Mouse (Mus musculus) spleen, adult 2 months (tissue): ENCODE data around the gene Tubgcp3. TPM values are rescaled to one million over a fixed set of nuclear protein-coding genes. Genes with fewer than 3 reads are reported as not detected.

Experiments
- DNase-seq, 2 experiments: peaks; one replicate each; pipeline versions ENCODE4 v3.0.0 to v3.0.0-alpha.2; 2012 to 2021; ENCODE audit warnings: low spot score in 2 of 2, low read depth in 1 of 2
- H3K27ac ChIP-seq: fragments of 200-500 bp; 2 replicates; pipeline ENCODE4 v1.5.1; 2012; ENCODE audit warnings: low read length, inconsistent platforms; ENCODE audit not compliant: insufficient read depth
- H3K27me3 ChIP-seq: fragments of 200-500 bp; 2 replicates; pipeline ENCODE4 v1.6.1; 2012; ENCODE audit warnings: mild to moderate bottlenecking, moderate library complexity, low read length, inconsistent platforms; ENCODE audit not compliant: control insufficient read depth, insufficient read depth
- H3K36me3 ChIP-seq: fragments of 200-500 bp; 2 replicates; pipeline ENCODE4 v1.6.1; 2012; ENCODE audit warnings: mild to moderate bottlenecking, low read length, inconsistent platforms; ENCODE audit not compliant: control insufficient read depth, insufficient read depth
- H3K4me1 ChIP-seq: fragments of 200-500 bp; 2 replicates; pipeline ENCODE4 v1.6.1; 2011; ENCODE audit warnings: inconsistent platforms; ENCODE audit not compliant: control insufficient read depth, insufficient read depth, insufficient read length
- H3K4me3 ChIP-seq: fragments of 200-500 bp; 2 replicates; pipeline ENCODE4 v1.5.1; 2011; ENCODE audit warnings: mild to moderate bottlenecking, inconsistent platforms; ENCODE audit not compliant: insufficient read depth, insufficient read length; ENCODE audit errors: extremely low read depth
- CTCF ChIP-seq: fragments of 200-500 bp; IDR thresholded peaks from 2 replicates; pipeline ENCODE4 v1.5.1; 2011; ENCODE audit warnings: mild to moderate bottlenecking, inconsistent platforms; ENCODE audit not compliant: insufficient read depth, insufficient read length, insufficient replicate concordance; ENCODE audit errors: extremely low read depth
- POLR2A ChIP-seq: fragments of 200-500 bp; IDR thresholded peaks from 2 replicates; pipeline ENCODE4 v1.6.1; 2011; ENCODE audit warnings: low read depth, low read length, inconsistent platforms
- WGBS: fragments of 180-500 bp; shearing (Covaris S2); methylation state at CpG from one replicate; pipeline ENCODE4 v1.1.7; 2018; 5-methylcytosine and 5-hydroxymethylcytosine counted together
- polyA plus RNA-seq: library from polyadenylated mRNA; depleted of rRNA; stranded (reverse); fragments of >200 nt; gene quantifications from 2 replicates; pipeline ENCODE4 v1.2.3, GENCODE M21; 2012

Tubgcp3 gene
- polyA plus RNA-seq, 1 experiment, result 38.4 TPM

DNA sequence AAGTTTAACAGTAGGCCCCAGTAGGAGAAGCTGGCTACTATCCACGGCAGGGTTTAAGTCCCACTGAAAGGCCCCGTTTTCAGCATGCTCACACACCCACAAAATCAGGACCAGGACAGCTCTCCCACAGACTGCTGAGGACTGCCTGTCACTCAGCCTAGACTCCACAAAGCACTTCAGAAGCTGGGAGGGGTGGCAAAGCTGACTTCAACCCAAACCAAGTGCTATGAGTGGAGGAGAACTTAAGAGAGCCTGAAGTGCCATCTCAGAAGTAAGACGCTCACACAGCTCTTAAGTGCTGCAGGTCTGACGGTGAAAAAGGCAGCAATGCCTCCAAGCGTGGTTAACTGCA lies 9.0 kb downstream of the Tubgcp3 start:
- DNase-seq, result no peak
- 90% methylated on average over 5 of the region's 5 CpGs for WGBS
- Histone ChIP-seq H3K4me1 (peaks cover 3% of the 10 kb centered on the region; the same call in 1 of the 2 replicates), H3K27me3 (no peaks in the 10 kb centered on the region), H3K27ac (no peak overlapping the region), H3K4me3 (no peak overlapping the region), H3K36me3 (peaks cover 7% of the 10 kb centered on the region)
- TF ChIP-seq POLR2A (no peak), CTCF (no peak)

DNA sequence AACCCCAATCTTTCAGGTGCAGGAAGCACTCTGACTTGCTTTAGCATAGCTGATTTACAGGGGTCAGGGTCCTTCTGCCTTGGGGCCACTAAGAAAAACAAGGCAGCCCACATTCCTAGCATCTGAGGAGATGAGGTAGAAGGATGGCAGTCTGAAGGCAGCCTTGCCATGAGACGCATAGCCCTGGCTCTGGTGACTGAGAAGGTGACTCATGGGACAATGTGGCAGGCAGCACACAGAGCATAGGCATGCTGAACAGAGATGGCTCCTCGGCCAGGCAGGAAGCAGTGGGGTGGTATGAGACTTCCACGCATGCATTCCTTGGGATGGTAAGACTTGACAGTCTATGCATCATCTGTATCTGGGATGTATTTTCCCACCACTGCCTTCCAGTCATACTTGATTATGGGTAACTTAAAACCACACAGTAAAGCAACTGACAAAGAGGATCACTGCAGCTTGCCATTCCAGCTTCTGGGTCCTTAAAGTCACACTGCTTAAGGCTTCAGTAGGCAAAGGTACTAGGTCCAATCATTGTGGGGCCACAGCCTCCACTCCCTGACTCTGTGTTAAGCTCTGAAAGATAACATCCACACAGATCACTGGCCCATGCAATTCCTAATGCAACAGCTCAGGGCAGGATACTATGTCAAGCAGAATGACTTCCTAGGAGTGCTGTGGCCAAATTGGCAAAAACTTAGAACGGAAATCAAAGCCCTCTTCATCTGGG lies 9.5 kb downstream of the Tubgcp3 start:
- TF ChIP-seq CTCF (no peak), POLR2A (no peak)
- H3K4me1 ChIP-seq, result peaks cover 3% of the 10 kb centered on the region; the same call in 1 of the 2 replicates
- no peaks in the 10 kb centered on the region for H3K27me3 ChIP-seq
- peaks cover 11% of the 10 kb centered on the region for H3K36me3 ChIP-seq
- DNase-seq, result no peak
- no peak overlapping the region for H3K4me3 ChIP-seq
- 87% methylated on average over 4 of the region's 4 CpGs for WGBS
- H3K27ac ChIP-seq, result no peak overlapping the region

DNA sequence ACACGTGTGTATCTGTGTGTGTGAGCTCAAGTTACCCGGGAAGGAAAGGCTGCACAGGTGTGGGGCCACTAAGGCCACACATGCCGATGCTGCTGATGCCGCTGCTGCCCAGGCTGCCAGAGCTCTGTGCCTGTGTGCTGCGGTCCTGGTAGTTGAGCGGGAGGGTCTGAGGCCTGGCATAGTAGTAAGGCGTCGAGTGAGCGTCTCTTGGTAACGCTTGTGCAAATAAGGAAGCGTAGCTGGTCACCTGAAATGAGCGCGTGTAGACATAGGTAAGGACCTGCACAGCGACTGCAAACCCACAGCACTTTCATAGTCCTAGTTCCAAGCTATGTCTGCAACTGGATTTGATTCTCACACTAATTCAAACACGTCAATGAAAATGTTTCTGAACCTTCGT lies 14.6 kb downstream of the Tubgcp3 start:
- Histone ChIP-seq H3K27me3 (no peaks in the 10 kb centered on the region), H3K4me3 (no peak overlapping the region), H3K27ac (no peak overlapping the region), H3K4me1 (no peaks in the 10 kb centered on the region), H3K36me3 (peaks cover 40% of the 10 kb centered on the region)
- WGBS, result 96% methylated on average over 16 of the region's 16 CpGs
- DNase-seq, result no peak
- TF ChIP-seq CTCF (no peak), POLR2A (no peak)

DNA sequence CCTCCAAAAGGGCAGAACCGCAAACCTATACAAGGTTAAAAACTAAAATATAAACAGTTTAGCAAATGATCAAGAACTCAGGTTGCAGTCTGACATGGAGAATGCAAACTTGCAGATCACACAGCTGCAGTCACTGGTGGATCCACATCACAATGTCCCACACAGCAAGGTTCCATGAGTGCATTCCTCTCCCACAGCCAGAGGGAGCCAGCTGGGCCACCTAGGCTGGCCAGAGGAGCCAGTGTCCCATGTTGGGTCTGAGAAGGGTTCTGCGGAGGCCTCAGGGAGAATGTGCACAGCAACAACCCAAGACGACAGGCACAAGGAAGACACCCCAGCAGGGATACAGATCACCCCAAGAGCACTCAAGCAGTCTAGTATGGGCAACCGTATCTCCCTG lies 20.8 kb downstream of the Tubgcp3 start:
- WGBS, result 91% methylated on average over 4 of the region's 4 CpGs

DNA sequence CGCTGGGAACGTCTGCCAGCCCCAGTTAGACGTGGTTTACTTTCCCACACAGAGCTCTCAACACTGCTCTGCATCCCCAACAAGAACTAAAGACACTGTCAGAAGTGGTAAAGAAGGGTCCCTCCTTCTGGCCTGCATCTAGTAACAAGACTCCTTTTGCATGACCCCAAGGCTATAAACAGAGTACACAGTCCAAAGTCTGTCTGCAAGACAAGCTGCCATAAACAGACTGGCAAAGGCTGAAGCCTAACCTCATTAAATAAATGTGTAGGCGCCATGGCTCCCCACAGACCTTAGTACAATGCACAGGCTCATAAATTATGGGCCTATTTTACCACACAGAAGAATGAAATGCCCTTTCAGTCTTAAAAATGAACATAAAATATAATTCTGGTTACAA lies 21.6 kb downstream of the Tubgcp3 start:
- H3K36me3 ChIP-seq, result peaks cover 45% of the 10 kb centered on the region
- no peak for DNase-seq
- H3K27ac ChIP-seq, result no peak overlapping the region
- no peaks in the 10 kb centered on the region for H3K27me3 ChIP-seq
- no peak for TF ChIP-seq CTCF
- no peak for TF ChIP-seq POLR2A
- no peaks in the 10 kb centered on the region for H3K4me1 ChIP-seq
- H3K4me3 ChIP-seq, result no peak overlapping the region
- 95% methylated on average over 4 of the region's 4 CpGs for WGBS

More for the DNA sequence above, 20.8 kb downstream of the Tubgcp3 start:
- no peak overlapping the region for H3K4me3 ChIP-seq
- no peak for DNase-seq
- H3K27me3 ChIP-seq, result no peaks in the 10 kb centered on the region
- H3K36me3 ChIP-seq, result peaks cover 49% of the 10 kb centered on the region
- H3K4me1 ChIP-seq, result no peaks in the 10 kb centered on the region
- TF ChIP-seq CTCF, result no peak
- no peak for TF ChIP-seq POLR2A
- no peak overlapping the region for H3K27ac ChIP-seq

DNA sequence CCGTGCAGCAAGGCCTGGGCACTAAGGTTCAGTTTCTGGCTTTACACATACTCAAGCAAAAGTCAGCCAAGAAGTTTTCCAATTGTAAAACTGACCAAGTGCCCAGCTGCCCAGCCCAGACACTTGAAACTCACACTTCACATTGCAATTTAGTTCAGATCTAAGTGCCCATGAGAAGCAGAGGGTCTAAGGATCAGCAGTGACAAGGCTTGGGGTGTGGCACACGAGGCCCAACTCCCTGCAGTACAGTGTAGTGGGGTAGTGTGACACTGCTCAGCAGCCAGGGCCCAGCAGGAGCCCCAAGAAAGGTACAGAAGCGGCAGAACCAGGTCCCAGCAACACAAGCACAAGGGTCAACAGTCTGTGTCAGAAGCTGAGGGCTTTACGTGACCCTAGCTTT lies 23.1 kb downstream of the Tubgcp3 start:
- H3K4me1 ChIP-seq, result no peaks in the 10 kb centered on the region
- no peaks in the 10 kb centered on the region for H3K27me3 ChIP-seq
- peaks cover 42% of the 10 kb centered on the region for H3K36me3 ChIP-seq
- WGBS, result 87% methylated on average over 4 of the region's 4 CpGs
- no peak overlapping the region for H3K27ac ChIP-seq
- no peak for TF ChIP-seq POLR2A
- no peak for TF ChIP-seq CTCF
- DNase-seq, result no peak
- no peak overlapping the region for H3K4me3 ChIP-seq

DNA sequence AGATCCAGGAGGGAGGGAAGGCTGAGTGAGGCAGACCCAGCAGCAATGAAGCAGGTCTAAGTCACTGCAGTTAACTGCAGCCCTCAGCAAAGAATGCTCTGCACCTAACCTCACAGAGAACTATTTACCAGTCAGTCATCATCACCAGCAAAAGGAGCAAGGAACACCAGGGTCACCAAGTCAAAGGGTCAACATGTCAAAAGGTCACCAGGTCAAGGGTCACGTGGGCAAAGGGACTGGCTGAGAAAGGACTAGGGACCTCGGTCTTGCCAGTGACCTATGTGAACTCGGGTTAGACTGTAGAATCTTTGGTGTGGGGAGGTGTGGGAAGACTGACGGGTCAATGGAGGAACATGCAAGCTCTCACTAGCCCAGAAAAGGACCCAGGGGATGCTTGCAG lies 25.5 kb downstream of the Tubgcp3 start:
- no peaks in the 10 kb centered on the region for H3K4me1 ChIP-seq
- H3K36me3 ChIP-seq, result peaks cover 33% of the 10 kb centered on the region
- H3K4me3 ChIP-seq, result no peak overlapping the region
- WGBS, result 91% methylated on average over 4 of the region's 4 CpGs
- no peak for TF ChIP-seq CTCF
- TF ChIP-seq POLR2A, result no peak
- no peaks in the 10 kb centered on the region for H3K27me3 ChIP-seq
- no peak for DNase-seq
- H3K27ac ChIP-seq, result no peak overlapping the region
